Mouse (Mus musculus) lung, postnatal 10 days (tissue): ENCODE measurements around the gene Chchd4.
"Not testable (repeated sequence)": the region's sequence is repeated elsewhere in the genome, so short reads cannot be mapped to it uniquely, and the experiment has no call there.

Experiments
- DNase-seq: peaks from one replicate; pipeline ENCODE4 v3.0.0; 2021

The Chchd4 gene

DNA sequence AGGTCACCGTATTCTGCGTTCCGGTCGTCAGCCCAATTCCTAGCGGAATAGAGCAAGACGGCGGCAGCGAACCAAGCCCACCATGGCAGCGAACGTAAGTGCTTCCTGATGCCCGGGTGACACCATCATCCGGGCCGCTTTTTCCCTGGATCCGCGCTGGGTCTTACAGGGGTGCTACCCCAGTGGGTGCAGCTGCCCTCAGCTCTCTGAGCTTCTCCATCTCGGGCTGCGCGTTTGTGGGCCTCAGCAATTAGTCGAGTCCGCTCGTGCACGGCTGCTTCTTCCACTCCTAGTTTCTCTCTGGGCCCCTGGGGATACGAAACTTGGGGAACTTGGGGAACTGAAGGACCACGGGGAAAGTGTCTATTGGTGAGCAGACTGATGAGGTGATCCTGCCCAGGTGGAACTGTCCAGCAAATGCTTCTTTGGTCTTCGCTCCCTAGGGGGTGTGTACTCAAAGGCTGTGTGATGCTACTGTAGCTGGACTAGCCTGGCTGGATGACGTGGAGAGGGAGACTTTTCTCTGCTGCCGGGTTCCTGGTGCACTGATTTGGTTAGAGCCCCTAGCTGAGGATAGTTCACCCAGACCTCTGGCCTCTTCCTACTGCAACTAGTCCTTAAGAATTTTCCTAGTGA is 577 bp upstream of the Chchd4 start:
- peak; percentile 13 for DNase-seq

DNA sequence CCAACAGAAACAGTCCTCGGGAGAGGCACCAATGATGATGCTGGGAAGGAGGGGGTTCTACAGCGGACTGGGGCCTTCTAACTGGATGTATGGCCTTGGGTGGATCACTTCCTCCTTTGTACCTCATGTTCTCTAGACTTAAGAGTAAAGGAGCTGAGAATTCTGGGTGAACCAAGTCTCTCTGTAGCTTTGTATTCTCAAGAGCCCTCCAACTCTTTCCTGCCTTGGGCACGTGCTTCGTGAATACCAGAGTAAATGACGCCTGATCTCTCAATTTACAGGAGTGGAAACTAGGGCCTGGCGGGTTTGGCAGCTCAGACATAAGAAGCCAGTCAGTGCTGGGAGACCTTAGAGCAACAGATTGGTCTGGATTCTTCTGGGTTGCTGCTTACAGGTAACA is 1.0 kb downstream of the Chchd4 start:
- DNase-seq = no peak

DNA sequence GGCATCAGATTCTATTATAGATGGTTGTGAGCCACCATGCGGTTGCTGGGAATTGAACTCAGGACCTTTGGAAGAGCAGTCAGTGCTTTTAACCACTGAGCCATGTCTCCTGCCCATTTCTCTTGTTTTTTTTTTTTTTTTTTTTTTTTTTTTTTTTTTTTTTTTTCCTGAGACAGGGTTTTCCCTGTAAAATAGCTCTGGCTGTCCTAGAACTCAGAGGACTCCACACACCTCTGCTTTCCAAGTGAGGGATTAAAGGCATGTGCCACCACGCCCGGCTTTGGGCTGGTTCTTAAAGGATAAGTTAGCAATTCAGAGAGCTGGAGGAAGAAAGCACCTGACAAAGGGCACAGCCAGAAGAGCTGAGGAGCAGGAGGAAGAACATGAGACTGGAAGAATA is 1.9 kb downstream of the Chchd4 start:
- DNase-seq = not testable (repeated sequence)

DNA sequence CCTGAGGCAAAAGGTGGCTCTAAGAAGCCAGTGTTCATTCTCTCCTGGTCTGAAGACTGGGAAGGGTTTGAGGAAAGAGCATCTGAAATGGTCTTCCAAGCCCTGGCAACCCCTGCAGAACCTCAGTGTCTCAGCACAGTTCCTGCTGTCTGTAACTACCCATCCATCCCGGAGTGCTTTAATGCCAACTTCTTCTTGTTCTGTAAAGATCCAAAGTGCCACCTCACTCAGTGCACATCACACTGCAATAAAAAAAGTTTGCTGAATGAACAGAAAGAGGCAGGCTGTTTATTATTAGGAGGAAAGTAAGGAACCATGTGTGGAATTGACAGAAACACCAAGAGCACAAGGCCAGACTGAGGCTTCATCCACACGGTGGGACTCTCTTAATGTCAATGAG is 2.6 kb downstream of the Chchd4 start:
- DNase-seq = no peak

DNA sequence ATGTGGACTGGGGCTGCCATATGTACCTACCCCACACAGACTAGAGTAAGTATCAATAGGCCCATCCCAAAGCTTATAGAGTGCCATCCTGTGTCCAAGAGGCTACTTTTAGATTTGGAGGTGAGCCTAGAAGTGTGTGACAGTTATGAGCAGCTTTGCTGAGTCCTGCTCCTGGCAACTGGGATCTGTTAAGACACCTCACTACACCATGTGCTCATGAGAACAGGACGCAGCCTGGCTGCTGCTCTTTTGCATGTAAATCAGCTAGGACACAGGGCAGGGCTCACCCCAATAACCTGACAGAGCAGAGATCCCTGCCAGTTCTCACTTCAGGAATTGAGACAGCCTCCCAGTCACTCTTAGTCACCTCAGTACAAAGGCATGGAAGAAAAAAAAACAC is 6.2 kb downstream of the Chchd4 start:
- no peak for DNase-seq

DNA sequence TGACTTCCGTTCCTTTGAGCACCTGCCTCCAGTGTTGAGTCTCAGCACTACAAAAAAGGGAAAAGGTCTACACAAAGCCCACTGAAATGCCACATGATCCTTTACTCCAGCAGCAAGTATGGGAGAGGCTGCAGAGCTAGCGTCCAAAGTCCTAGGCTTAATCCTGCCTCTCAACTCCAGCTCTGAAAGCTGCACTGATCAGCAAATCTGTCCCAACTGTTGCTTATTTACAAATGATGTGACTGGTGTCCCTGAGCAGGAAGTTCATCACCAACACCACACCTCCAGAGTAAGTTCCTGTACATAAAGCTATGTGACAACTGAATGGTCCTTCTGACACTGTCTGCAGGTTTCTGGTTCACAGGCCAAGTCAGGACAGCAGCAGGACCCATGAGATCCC is 7.6 kb downstream of the Chchd4 start:
- no peak for DNase-seq

DNA sequence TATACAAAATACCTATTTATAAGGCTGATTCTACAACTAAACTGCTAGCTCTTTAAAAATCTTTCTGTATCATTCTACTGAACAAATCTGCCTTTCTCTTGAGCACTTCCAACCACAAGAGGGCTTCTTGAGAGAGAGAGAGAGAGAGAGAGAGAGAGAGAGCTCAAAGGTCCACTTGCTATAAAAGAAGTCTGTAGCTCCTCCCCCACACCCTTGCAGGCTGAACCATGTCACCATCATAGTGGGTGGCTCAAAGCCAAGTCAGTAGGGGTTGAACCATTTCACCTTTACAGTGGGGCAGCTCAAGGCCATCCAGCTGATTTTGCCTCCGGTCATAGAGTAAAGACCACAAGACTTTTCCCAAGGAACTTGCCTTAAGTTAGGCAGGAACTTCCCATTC is 13.9 kb downstream of the Chchd4 start:
- DNase-seq = no peak

DNA sequence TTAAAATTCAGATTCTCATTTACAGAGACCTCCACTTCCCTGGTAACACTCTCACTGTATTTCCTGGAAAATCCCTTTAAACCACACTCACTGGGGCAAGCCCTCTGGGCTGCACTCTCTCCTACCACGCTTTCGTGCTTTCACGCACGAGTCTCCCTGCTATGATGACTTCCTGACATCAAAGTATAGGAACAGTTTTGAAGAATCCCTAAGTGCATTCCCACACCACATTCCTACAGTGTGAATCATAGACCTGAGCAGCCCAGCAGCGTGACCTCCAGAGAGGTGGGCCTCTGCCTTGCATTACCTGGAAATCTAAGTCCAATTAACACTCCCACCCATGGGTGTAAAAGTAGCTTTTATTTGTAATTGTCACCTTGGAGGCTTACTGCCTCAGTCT is 18.8 kb downstream of the Chchd4 start:
- DNase-seq = no peak

DNA sequence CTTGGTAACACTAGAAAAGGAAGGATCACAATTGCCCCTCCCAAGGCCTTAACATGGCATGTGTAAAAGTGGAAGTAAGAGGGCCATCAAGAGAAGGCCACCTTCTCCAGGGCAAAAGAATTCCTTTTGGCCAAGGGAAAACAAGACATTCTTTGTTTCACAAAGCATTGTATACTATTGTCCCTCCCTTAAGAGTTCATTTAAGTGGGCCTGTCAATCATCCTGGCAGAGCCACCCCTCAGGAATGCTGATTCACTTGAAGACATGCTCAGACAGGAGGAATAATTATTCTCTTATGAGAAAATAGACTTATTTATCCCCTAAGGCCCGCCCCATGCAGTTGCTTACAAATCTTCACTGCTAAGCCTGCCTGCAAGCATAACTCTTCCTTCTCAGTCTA is 21.3 kb downstream of the Chchd4 start:
- DNase-seq = no peak

DNA sequence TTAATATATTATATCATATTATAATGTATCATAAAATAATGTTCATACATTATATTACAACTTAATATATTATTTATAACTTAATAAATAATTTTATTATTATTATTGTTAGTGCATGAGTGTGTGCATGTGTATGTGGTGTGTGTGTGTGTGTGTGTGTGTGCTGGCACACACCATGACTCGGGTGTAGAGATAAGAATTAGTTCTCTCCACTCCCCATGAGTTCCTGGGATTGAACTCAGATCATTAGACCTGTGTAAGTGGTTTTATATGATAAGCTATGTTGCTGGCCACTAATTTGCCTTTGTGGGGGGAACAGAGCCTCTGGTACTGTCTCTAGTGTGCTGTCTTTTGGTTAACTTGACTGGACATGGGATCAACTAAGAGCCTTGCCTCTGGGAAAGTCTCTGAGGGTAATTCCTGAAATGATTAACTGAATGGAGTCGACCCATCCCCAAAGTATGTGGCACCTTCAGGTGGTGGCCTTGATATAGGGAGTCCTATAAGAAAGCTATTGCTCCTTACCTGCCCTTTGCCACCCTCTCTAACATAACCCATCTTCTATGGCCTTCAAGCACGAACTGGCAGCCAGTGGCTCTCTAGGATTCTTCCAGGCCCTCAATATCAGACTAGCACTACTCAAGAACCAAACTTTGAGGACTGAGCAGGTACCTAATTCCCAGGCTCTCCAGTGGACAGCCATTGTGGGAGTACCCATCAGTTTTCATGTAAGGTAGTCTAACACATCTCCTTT is 23.7 kb downstream of the Chchd4 start:
- no peak for DNase-seq

DNA sequence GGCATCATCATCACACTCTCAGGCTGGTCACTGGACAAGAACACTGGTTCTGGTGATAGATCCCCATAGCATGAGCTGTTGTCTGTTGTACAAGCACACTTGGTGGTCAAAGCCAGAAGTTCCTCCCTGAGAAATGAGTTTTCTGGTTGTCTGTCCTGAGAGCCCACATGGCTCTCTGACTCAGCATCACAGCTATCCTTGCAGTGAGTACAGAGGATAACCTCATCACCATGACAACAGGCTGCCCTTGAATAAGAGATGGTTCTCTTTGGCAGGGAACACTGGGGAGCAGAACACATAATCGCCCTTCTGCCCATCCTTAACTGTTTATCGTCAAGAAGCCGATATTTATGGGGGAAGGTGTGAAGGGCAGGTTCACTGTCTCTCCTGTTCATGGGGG is 28.0 kb downstream of the Chchd4 start:
- DNase-seq = no peak

DNA sequence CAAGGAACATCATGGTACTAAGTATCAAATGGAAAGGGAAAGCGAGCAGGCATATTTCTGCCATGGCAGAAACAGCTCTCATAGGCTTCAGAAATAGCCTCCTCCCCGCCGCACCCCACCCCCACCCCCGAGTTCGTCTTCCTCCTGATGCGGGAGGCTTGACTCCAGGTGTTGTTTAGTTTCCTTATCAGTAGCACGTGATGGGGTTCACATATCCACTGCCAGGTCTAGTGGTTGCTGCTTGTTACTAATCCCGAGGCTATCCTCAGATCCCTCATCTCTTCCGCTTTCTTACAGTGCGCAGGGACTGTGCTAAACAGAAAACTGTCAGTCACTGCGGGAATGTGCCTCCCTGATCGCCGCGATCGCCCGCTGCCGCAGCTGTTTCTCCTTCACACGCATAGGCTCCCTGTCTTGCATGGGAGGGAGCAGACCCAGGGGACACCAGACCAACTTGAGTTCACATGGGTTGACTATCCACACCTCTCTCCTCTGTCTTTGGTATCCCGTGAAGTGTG is 32.1 kb downstream of the Chchd4 start:
- DNase-seq = no peak

DNA sequence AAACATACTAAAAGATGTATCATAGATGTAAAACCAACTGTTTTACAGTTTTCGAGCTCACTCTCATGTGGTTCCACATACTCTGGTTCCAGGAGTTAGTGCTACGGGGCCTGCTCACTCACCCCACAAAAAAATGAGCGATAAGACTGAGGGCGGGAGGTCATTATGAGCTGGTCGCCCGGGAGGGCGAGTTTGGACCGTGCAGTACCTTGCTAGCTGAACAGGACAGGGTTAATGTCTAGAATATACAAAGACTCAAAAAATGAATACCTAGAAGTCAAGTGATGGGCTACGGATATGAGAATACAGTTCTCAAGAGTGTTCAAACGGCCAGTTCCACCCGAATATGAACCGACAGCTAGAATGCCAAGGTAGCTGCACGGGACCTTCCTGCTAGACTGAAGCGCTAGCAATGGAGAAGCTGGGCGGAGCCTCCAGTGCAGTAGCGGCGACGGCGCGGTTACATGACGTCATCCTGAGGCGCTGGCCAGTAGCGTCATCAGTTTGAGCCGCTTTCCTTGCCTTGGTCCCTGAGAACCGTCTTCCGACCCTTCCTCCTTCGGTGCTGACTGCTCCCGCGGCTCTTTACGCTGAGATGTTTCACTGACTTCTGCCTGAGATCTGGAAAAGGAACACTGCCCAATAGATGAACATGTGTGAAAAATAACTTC is 32.7 kb downstream of the Chchd4 start:
- peak; percentile 97 for DNase-seq

DNA sequence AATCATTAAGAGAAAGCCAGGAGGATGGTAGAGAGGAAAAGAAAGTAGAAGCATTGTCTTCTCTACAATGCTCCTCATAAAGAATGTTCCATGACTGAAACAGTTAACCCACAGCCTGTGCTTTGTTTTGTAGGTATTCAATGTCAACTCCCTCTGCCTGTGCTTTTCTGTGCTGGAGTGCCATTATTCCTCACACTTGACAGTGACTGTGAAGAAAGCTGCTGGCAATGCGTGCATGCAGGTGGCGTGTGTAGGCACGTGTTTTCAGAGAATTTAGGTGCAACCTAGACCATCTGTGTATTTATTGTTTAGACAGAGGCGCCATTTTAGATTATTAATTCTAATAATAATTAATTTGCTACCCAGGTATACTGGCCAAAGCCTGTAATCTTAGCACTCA is 49.2 kb downstream of the Chchd4 start:
- DNase-seq = no peak

DNA sequence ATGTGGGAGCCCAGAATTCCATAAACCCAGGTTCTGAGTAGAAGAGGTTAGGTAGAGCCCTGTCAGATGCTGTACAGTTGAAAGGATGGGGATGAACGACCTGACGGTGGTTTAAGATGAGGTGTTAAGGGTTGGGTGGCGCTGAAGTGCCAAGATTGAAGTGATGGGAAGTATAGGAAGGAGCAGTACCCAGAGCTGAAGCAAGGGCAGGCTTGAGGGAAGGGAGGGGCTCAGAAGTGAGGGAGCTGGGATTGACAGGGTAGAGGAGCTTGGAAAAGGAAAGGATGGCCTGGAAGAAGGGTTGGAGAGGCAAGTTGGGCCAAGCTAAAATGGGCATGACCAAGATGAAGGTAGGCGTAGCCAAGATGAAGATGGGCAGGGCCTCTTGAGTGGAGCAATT is 51.7 kb downstream of the Chchd4 start:
- no peak for DNase-seq

DNA sequence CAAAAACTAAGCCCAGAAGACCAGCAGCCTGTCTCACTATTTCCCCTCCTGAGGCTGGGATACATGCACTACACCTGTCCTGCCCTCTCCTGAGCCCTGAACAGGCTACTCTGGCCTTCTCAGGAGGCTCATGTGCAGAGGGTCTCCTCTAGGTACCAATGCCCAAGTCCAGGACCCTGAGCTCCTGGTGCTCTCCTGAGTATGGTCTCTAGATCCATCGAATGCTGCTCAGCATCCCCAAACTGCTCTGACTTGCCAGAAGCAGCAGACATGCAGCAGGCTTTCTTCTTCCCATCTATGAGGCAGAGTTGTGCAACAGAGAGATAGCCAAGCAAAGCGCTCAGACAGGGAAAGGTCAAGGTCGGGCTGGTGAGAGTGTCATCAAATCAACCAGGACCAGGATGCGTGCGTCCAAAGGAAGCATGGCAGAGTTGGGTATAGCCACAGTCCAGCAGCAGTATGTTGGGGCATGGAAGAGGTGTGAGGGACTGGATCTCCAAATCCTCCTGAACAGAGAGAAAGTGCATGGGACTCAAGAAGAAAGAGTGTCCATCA is 56.0 kb downstream of the Chchd4 start:
- no peak for DNase-seq

DNA sequence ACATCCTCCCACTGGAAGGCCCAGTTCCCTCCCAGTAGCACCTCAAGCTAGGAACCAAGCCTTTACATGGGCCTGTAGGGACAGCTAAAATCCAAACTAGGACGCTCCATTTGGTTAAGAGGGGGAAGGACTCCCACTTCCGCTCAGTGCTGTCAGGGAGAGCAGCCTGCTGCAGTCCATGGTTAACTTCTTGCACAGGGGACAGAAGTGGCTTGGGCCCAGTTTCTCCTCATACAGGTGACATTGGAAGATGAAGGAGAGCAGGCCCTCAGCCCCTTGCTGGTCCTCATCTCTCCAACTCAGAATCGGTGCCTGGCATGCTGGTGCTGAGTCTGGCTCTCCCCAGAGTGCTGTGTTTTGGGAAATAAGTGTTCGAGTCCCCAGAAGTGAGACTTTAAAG is 57.2 kb downstream of the Chchd4 start:
- no peak for DNase-seq

DNA sequence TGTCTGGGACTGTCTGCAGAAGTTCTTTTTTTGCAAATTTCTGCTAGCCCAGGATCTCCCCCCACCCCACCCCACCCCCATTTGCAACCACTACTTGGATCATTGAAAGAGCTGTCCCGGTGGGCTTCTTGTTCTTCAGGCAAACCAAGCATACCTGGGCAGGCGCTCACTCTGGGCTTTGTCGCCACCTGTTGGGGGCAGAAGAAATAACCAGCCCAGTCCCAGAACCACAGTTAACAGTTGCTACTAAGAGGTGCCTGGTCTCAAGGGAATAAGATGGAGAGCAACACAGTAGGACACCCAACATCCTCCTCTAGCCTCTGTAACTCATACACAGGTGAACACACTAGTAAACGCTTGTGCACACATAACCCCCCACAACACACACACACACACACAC is 58.5 kb downstream of the Chchd4 start:
- DNase-seq = peak; percentile 38
